Mouse (Mus musculus): ENCODE results near the gene Zfp335.
"Not testable (repeated sequence)": the region's sequence is repeated elsewhere in the genome, so short reads cannot be mapped to it uniquely, and the experiment has no call there.

The Zfp335 gene

DNA sequence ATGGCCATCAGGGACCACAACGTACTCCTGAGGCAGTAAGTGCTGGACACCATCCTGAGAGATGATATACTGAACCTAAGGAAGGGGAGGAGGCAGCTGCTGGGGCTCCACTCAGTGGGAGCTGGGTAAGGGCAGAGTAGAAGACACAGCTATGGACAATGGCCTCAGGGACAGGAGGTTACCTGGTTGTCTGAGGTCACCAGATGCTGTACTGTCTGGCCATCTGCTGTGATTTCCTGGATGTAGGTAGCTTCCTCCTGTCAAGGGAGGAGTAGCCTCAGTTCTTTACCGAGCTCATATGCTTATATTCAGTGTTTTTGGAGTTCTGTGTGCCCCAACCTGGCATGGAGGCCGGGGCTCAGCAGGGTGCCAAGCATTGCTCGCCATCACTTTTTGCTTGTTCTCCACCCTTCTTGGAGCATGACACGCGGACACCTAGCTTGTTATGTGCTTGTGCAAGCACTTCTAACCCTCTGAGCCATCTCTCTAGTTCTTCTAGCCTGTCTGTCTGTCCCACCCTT is 18.8 kb downstream of the Zfp335 start:
- peak; percentile 51 to 66 for DNase-seq

DNA sequence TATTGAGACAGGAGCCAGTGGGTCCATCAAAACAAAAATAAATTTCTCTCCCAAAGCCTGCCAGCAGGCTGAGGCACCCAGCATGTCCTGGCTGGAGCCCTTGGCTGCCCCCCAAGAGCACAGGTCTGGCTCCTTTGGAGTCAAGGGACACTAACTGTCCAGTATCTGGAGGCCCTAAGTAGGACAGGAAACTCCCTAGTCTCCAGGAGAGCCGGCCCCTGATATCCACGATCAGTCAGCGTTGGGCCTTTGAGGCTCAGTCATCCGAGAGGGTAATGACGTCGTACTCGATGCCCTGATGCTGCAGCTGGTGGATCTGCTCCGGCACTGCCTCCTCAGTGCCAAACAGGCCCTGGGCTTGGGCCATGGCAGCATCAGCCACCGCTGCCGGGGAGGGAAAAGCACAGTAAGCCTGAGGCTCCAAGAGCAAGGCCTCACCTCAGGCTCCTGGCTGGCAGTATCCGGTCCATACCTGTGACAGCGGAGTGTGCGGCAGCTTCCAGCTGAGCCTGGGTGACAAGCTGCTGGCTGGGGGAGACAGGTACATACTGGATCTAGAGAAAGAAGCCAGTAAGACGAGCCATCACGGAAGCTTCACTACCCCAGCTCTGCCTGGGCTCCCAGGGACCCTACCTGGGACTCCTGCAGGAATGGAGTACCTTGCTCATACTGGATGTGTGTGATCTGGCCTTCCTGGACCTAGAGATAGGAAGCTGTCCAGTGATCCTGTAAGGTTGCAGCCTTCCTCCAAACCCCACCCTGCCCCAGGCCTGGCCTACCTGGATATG is 19.5 kb downstream of the Zfp335 start:
- peak; percentile 70 to 71 for DNase-seq

DNA sequence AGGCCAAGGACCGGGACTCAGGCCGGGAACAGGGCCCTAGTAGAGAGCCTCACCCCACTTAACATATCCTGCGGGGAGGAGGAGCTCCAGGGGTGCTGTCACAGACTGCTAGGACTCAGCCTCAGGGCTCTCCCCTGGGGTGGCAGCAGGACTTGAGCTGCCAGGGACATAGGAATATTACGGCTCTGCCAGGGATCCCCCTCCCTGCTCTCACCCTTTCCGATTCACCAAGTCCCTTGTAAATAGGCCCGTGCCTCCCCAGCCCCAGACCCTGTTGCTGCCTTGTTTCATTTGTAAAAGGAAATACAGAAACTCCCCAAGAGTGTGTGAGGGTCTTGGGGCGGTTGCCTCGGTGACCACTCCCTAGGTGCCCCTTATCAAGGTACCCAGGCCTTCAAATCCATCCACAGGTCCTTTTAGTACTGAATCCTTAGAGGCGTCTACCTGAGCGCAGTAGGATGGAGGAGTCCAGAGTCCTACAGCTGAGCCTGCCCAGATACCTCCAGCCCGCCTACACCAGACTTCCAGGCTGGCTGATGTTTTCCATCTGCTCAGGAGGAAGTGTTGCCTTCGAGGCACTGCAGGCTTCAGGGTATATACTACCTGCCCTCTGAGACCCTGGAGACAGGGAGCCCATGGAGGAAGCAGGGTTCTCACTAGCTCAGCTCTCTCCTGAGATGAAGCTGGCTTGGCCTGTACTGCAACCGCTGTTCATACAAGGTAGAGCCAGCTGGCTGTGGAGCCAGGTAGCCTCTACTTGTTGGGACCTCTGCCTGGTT is 20.3 kb downstream of the Zfp335 start:
- DNase-seq: no peak

DNA sequence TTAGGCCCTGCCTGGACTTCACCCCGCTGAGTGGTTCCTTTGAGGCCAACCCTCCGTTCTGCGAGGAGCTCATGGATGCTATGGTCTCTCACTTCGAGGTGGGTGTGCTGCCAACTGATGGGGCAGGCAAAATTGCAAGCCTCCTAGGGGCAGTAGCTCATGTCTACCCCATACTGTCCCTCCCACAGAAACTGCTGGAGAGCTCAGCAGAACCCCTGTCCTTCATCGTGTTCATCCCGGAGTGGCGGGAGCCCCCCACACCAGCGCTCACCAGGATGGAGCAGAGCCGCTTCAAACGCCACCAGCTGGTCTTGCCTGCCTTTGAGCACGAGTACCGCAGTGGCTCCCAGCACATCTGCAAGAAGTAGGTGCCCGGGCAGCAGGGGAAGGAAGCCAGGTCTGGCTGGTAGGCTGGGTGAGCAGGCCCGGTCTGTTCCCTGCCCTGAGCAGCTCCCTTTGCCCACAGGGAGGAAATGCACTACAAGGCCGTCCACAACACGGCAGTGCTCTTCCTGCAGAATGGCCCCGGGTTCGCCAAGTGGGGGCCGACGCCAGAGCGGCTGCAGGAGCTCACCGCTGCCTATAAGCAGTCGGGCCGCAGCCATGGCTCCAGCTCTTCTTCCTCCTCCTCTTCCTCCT is 21.0 kb downstream of the Zfp335 start:
- DNase-seq: peak in 1 of 2 experiments; percentile 21

DNA sequence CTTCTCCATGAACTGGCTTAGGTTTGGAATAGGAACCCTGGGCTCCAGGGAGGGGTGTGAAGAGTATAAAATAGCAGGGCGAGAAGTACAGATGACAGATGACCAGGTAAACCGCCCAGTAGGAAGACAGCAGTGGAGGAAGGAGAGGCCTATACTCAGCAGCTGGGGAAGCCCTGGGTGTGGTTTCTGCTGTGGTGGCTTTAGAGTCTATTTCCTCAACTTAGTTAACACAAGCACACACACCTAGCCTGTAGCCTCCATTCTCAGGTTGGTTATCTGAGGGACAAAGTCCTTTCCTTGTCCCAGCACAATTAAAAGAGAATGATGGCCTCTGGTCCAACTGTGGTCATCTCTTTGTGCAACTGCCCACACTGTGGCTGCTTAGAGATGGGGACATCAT is 21.6 kb downstream of the Zfp335 start:
- no peak for DNase-seq

DNA sequence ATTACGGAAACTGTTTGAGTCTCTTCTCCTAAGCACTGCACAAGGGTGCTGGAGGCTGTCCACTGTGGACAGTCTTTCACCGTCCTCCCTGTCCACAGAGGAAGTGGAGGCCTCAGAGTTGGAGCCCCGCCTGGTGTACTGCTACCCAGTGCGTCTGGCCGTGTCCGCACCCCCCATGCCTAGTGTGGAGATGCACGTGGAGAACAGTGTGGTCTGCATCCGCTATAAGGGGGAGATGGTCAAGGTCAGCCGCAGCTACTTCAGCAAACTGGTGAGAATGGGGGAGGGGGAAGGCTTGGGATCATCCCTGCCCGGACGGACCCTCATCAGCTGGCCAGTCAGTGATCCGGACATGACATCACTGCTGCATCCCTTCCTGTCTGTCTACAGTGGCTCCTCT is 22.6 kb downstream of the Zfp335 start:
- peak in 1 of 2 experiments; percentile 15 for DNase-seq

DNA sequence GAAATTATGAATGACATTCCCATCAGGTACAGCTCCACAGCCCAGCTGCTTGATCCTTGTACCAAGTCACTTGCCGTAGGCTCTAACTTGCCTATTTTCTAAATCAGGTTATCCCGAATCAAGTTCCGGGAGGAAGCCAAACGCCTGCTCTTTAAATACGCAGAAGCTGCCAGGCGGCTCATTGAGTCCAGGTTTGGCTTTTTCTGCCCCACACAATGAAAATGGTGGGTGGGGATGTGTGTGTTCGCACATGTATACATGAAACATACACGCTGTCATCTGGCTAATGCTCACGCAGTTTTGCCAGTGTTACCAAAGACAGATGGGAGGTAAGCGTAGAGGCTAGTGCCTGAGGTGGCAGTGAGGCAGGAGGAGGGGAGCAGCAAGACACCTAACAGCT is 24.9 kb downstream of the Zfp335 start:
- DNase-seq: no peak

DNA sequence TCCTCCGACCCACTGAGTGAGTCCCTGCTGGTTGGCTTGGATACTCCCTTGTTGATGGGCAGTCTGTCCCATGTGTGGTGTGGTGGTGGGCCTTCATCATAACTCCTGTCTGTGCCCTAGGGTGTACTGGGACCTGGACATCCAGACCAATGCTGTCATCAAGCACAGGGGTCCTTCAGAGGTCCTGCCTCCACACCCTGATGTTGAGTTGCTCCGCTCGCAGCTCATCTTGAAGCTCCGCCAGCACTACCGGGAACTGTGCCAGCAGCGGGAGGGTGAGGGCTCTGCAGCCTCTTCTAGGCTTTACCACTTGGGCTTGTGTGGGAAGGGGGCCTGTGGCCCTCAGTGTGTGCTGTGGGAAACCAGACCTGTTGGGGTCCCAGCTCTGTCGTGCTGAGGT is 25.8 kb downstream of the Zfp335 start:
- peak; percentile 84 to 87 for DNase-seq

DNA sequence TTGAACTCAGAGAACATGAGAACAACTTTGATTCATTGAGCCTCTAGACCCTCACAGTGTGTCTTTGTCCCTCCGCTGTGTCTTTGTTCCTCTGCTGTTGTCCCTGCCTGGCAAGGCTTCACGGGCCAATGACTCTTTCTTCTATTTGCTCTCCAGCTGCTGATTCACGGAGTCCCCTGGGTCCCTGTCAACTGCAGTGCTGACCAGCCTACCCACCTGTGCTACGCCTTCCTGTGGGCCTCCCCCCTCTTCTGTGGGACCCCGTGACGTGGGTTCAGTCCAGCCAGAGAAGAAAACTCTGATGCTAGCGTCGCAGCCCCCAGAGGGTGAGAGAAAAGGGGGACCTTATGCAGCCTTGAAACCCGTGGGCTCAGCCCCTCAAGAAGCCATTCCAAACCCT is 28.9 kb downstream of the Zfp335 start:
- DNase-seq: peak in 1 of 2 experiments; percentile 11

DNA sequence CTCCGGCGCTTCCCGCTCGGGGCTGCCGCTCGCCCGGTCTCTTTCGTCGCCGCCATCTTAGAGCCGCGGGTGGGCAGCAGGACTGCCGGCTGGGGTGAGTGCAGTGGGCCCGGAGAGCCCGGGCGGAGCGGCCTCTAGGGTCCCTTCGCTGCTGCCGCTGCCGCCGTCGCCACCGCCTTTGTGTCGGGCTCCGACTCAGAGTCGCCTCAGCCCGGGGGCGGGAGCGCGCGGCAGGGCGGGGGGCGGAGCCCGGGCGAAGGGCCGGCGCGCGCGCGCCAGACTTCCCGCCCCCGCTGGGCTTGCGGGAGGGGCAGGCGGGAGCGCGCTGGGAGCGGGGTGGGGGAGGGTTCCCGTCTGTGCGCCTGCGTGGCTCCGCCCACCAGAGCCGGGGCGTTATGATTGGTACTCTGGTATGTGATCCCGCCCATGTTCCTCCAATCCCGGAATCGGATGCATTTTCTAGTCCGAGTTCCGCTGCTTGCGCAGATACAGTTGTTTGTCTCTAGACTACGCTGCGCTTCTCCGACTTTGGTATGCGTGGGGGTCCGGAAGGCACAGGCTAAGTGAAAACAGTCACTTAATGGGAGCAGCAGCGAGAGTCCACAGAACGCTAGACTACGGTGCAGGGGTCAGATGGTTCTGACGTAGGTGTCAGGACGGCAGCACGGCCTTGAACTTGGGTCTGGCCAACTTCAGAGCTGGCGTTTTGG is 31.8 kb downstream of the Zfp335 start:
- DNase-seq: peak; percentile 90 to 95

DNA sequence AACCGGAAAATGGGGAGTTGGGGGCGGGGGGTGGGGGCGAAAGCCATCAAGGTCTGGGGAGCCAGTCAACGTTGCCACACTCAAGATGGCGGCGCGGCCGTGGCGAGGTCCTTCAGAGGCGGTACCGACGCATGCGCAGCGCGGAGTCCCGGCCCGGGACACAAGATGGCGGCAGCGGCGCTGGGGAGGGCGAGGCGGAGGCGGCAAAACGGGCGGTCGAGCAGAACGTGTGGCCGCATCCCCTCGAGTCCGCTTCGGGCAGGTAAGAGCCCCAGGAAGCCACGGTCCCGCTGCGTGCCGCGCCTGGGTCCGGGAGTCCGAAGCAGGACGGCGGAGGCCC is 32.4 kb downstream of the Zfp335 start, which contains the start of gene Pcif1:
Gene Pcif1 (plus strand): TSS at position 77 of the 340 bp plus-strand sequence.
- peak; percentile 89 to 96 for DNase-seq

DNA sequence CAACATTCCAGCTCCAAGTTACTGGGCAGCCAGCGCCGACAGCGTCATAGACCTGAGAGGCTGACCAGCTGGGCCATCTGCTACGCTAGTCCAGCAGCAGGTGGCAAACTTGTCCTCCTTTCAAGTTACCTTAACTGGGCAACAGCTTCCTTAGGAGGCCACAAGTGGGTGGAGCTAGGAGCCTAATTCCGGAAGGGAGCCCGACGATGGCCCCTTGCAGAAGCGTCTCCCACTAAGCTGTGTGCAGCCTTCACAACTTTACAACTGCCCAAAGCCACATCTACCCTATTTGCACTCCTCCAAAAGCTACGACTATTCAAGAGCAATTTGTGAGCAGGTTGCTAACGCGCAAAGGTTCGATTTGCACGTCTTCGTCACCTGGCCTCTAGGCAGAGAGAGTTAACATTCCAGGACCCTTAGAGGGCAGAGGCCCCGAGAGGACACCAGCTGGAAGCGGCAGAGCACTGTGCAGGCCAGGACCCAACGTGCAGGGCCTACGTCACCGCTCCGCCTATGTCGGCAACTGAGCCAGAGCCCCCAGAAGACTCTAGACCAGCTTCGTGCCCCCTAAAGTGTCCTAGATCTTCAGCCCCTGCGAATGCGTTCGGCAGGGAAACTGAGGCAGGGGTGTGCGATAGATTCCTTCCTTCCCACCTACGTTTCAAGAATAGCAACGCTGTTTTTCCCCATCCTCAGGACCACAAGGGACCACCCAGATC is 32.9 kb downstream of the Zfp335 start:
- DNase-seq: peak; percentile 67 to 78

DNA sequence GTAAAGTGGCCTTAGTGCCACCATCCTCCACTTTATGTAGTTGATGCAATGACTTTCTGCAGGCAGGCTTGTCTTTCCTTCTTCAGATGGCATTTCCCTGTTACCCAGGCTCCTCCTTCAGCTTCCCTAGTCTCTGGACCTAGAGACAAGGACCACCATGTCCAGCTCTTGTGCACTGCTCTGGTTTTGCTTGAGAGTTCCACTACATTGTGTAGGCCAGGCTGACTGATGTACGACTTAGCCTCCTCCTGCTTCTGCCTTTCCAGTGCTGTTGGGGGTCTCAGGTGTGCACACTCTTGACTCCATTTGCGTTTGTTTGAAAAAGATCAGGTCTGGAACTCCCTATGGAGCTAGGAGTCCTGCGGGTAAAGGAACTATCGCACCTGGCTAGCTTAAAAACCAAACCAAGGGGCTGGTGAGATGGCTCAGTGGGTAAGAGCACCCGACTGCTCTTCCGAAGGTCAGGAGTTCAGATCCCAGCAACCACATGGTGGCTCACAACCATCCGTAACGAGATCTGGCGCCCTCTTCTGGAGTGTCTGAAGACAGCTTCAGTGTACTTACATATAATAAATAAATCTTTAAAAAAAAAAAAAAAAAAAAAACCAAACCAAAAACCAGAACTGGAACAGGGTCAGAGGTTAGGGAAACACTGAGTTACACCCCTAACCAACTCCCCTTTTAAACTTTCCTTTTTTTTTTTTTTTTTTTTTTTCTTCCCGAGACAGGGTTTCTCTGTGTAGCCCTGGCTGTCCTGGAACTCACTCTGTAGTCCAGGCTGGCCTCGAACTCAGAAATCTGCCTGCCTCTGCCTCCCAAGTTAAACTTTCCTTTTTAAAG is 34.0 kb downstream of the Zfp335 start:
- DNase-seq: not testable (repeated sequence)

DNA sequence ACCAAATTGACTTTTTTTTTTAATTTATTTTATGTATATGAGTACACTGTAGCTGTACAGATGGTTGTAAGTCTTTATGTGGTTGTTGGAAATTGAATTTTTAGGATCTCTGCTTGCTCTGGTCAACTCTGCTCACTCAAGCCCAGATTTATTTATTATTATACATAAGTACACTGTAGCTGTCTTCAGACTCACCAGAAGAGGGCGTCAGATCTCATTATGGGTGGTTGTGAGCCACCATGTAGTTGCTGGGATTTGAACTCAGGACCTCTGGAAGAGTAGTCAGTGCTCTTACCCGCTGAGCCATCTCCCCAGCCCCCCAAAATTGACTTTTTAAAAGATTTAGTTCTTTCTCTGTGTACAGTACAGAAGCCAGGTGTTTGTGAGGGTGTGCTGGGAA is 35.9 kb downstream of the Zfp335 start:
- DNase-seq: not testable (repeated sequence)

DNA sequence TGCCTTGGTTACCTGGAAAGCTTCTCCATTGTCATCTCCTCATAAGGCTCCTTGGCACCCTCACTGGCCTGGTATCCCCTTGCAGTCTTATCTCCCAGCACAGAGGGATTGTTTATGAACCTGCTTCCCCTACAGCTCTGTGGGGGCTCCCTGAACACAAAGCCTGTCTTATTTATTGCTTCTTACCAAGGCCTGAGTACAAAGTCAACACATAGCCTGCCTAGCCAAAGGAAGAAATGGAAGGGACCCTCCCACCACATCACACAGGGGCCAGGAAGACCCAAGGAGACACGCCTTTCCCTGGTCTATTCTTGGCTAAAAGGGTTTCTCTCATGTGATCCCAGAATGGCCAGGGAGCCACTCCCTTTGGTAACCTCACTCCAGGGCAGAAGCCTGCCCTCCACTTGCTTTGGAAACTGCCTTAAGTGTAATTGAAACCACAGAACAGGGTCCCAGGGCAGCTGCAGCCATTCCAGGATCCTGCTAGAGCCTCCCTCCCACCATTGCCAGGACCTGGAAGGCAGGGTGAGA is 37.3 kb downstream of the Zfp335 start:
- no peak for DNase-seq

DNA sequence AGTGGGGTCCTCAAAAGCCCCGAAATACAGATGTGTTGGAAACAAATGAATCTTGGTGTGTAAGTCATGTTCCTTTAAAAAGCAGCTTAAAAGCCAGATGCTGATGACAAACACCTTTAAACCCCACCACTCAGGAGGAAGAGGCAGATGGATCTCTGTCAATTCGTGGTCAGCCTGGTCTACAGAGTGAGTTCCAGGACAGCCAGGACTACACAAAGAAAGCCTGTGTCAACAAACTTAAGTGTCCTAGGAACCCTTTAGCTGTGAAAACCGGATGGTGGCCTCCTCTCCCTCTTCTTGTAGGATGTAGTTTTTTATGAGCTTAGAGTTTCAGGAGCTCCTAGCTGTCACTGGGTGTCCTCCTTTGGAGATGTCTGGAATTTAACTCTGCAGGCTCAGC is 37.9 kb downstream of the Zfp335 start:
- no peak for DNase-seq

DNA sequence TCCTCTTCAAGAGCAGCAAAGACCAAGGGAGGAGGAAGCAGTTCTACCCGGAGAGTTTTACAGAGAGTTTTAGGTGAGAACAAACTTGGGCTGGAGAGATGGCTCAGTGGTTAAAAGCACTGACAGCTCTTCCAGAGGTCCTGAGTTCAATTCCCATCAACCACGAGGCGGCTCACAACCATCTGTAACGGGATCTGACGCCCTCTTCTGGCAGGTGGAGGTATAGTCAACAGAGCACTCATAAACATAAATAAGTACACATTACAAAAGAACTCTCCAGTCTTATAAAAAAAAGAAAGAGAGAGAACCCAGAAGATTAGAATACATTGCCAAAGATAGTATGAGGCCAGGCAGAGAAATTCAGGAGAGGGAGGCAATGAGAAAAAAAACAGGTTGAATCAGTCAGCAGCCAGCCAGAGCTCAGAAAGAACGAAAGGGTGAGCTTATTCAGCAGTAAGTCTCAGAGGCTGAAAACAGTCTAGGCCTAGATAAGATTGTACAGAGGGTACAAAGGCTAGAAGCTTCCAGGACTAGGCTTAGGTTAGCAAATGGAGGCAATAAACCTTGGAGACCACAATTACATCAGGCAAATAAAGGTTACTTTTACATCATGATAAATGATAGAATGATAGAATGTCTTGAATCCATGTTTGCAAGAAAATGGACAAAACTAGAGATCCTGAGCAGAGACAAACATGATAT is 39.8 kb downstream of the Zfp335 start:
- DNase-seq: no peak

DNA sequence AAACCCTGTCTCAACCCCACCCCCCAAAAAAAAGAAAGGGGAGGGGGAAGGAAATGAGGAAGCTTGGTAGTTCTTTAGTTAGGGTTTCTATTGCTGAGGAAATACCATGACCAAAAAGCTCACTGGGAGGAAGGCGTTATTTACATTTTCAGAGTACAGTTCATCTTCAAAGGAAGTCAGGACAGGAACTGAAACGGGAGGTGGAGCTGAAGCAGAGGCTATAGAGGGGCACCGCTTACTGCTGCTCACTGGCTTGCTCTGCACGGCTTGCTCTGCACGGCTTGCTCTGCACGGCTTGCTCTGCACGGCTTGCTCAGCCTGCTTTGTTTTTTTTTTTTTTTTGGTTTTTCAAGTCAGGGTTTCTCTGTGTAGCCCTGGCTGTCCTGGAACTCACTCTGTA is 43.1 kb downstream of the Zfp335 start:
- DNase-seq: no peak

DNA sequence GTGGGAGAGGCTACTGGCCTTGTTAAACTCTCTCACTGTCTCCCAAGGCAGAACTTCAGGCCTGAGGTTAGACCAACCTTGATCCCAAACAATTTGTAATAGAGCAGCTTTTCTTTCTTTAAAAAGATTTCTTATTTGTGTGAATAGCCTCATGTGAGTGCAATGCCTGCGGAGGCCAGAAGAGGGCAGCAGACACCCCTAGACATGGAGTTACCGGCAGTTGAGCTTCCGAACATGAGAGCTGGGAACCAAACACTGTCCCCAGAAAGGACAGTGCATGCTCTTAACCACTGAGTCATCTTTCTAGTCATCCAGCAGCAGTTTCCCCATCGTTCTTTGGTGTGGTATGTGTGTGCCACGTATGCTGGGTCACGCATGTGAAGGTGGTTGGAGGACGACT is 44.0 kb downstream of the Zfp335 start:
- DNase-seq: no peak
